Mouse (Mus musculus): ENCODE results near the gene Pitpnb.

Gene Pitpnb

GRCm38 (mm10) chr5:111330417-111331098, at the start of gene Pitpnb:
TSS of gene Pitpnb (plus strand) at chr5:111330763.
- peak; percentile 95 to 99 for DNase-seq (ENCODE audit: low read depth in 1 of 2, low spot score in 2 of 2)

GRCm38 (mm10) chr5:111284420-111285175, 46.0 kb upstream of the Pitpnb start:
- DNase-seq (ENCODE audit: low read depth in 1 of 2, low spot score in 2 of 2), result no peak

- DNase-seq (ENCODE audit: low read depth in 1 of 2, low spot score in 2 of 2), result no peak
These were observed 43.0 kb upstream of the Pitpnb start for GRCm38 (mm10) chr5:111287571-111287970.

- DNase-seq (ENCODE audit: low read depth in 1 of 2, low spot score in 2 of 2), result no peak
These were observed 42.1 kb upstream of the Pitpnb start for GRCm38 (mm10) chr5:111288486-111288885.

GRCm38 (mm10) chr5:111290071-111290470, 40.5 kb upstream of the Pitpnb start:
- no peak for DNase-seq (ENCODE audit: low read depth in 1 of 2, low spot score in 2 of 2)

GRCm38 (mm10) chr5:111291639-111292038, 38.9 kb upstream of the Pitpnb start:
- no peak for DNase-seq (ENCODE audit: low read depth in 1 of 2, low spot score in 2 of 2)

- no peak for DNase-seq (ENCODE audit: low read depth in 1 of 2, low spot score in 2 of 2)
These were observed 32.8 kb upstream of the Pitpnb start for GRCm38 (mm10) chr5:111297801-111298200.

GRCm38 (mm10) chr5:111298706-111299105, 31.9 kb upstream of the Pitpnb start:
- DNase-seq (ENCODE audit: low read depth in 1 of 2, low spot score in 2 of 2), result no peak

- DNase-seq (ENCODE audit: low read depth in 1 of 2, low spot score in 2 of 2), result no peak
These were observed 29.8 kb upstream of the Pitpnb start for GRCm38 (mm10) chr5:111300776-111301175.

GRCm38 (mm10) chr5:111301736-111302135, 28.8 kb upstream of the Pitpnb start:
- DNase-seq (ENCODE audit: low read depth in 1 of 2, low spot score in 2 of 2), result no peak

GRCm38 (mm10) chr5:111304730-111305129, 25.8 kb upstream of the Pitpnb start:
- DNase-seq (ENCODE audit: low read depth in 1 of 2, low spot score in 2 of 2), result no peak

GRCm38 (mm10) chr5:111310185-111310584, 20.4 kb upstream of the Pitpnb start:
- DNase-seq (ENCODE audit: low read depth in 1 of 2, low spot score in 2 of 2), result no peak

- DNase-seq (ENCODE audit: low read depth in 1 of 2, low spot score in 2 of 2), result no peak
These were observed 16.7 kb upstream of the Pitpnb start for GRCm38 (mm10) chr5:111313833-111314232.

GRCm38 (mm10) chr5:111315061-111315460, 15.5 kb upstream of the Pitpnb start:
- no peak for DNase-seq (ENCODE audit: low read depth in 1 of 2, low spot score in 2 of 2)

- no peak for DNase-seq (ENCODE audit: low read depth in 1 of 2, low spot score in 2 of 2)
These were observed 13.0 kb upstream of the Pitpnb start for GRCm38 (mm10) chr5:111317526-111317925.

- DNase-seq (ENCODE audit: low read depth in 1 of 2, low spot score in 2 of 2), result no peak
These were observed 11.6 kb upstream of the Pitpnb start for GRCm38 (mm10) chr5:111318946-111319345.

- no peak for DNase-seq (ENCODE audit: low read depth in 1 of 2, low spot score in 2 of 2)
These were observed 4.8 kb upstream of the Pitpnb start for GRCm38 (mm10) chr5:111325813-111326212.

- DNase-seq (ENCODE audit: low read depth in 1 of 2, low spot score in 2 of 2), result no peak
These were observed 3.1 kb upstream of the Pitpnb start for GRCm38 (mm10) chr5:111327420-111327819.

GRCm38 (mm10) chr5:111329782-111330416, 664 bp upstream of the Pitpnb start:
- no peak for DNase-seq (ENCODE audit: low read depth in 1 of 2, low spot score in 2 of 2)

GRCm38 (mm10) chr5:111331099-111331435, 504 bp downstream of the Pitpnb start:
- DNase-seq (ENCODE audit: low read depth in 1 of 2, low spot score in 2 of 2), result no peak

- no peak for DNase-seq (ENCODE audit: low read depth in 1 of 2, low spot score in 2 of 2)
These were observed 5.6 kb downstream of the Pitpnb start for GRCm38 (mm10) chr5:111335939-111336691.
